Mouse (Mus musculus): ENCODE measurements at regions not wholly inside any gene's neighbourhood (a gene's known extent, or its start where the extent isn't known, plus 50 kb on each side); places are given as distances from the start of the nearest gene placed in this dataset.

GRCm38 (mm10) chr10:12177482-12177881 is 691.7 kb downstream of the Utrn start:
- TF ChIP-seq CTCF (IDR thresholded peaks at IDR 0.05; ENCODE audit: low read depth, low read length) (no peak), POLR2A (IDR thresholded peaks at IDR 0.05; ENCODE audit: extremely low read depth, insufficient read depth, low read length) (no peak)
